Comparison of ENCODE assay signal across 21 mouse cellular contexts in genomic region chr15:40368746-40369145, GRCm38 (mm10).
"Had no signal": no experiment of that assay in that cellular context is flagged by ENCODE, and none has a peak within 500 bp of the region (broad histone marks: within the 10 kb centered on the region; RNA-seq: fewer than 3 reads in every experiment).

No protein-coding gene starts in this region.

- DNase-seq: kidney, adult 2 months; kidney, postnatal 4 days; left cerebral cortex, postnatal 4 days; liver, postnatal 0 days; right cerebral cortex, adult 18-20 months; right cerebral cortex, postnatal 14 days; right cerebral cortex, postnatal 4 days; thymus, adult 2 months; thymus, postnatal 14 days; thymus, postnatal 4 days had no signal

- ATAC-seq: intestine, embryonic 16.5 days; liver, postnatal 0 days; midbrain, embryonic 15.5 days had no signal

- H3K36me3 ChIP-seq: limb, embryonic 12.5 days; limb, embryonic 15.5 days; midbrain, embryonic 12.5 days; midbrain, embryonic 15.5 days; neural tube, embryonic 12.5 days; neural tube, embryonic 15.5 days; stomach, embryonic 15.5 days had no signal

- H3K4me1 ChIP-seq: limb, embryonic 12.5 days; limb, embryonic 15.5 days; midbrain, embryonic 12.5 days; midbrain, embryonic 15.5 days; neural tube, embryonic 12.5 days; neural tube, embryonic 15.5 days; stomach, embryonic 15.5 days had no signal

- H3K27ac ChIP-seq: limb, embryonic 12.5 days; limb, embryonic 15.5 days; liver, embryonic 14.5 days; macrophage; midbrain, embryonic 12.5 days; midbrain, embryonic 15.5 days; neural tube, embryonic 12.5 days; neural tube, embryonic 15.5 days; stomach, embryonic 15.5 days had no signal

- H3K4me2 ChIP-seq: limb, embryonic 12.5 days; limb, embryonic 15.5 days; liver, embryonic 11.5 days; midbrain, embryonic 12.5 days; midbrain, embryonic 15.5 days; neural tube, embryonic 12.5 days; neural tube, embryonic 15.5 days; stomach, embryonic 15.5 days had no signal

- H3K4me3 ChIP-seq: limb, embryonic 12.5 days; limb, embryonic 15.5 days; midbrain, embryonic 12.5 days; midbrain, embryonic 15.5 days; neural tube, embryonic 12.5 days; neural tube, embryonic 15.5 days; stomach, embryonic 15.5 days had no signal

- H3K9me3 ChIP-seq: limb, embryonic 12.5 days; limb, embryonic 15.5 days; midbrain, embryonic 12.5 days; midbrain, embryonic 15.5 days; neural tube, embryonic 12.5 days; neural tube, embryonic 15.5 days; stomach, embryonic 15.5 days had no signal

- H3K9ac ChIP-seq: limb, embryonic 12.5 days; limb, embryonic 15.5 days; liver, embryonic 14.5 days; liver, postnatal 0 days; midbrain, embryonic 12.5 days; midbrain, embryonic 15.5 days; neural tube, embryonic 12.5 days; neural tube, embryonic 15.5 days; stomach, embryonic 15.5 days had no signal

- H3K27me3 ChIP-seq: limb, embryonic 12.5 days; limb, embryonic 15.5 days; midbrain, embryonic 12.5 days; midbrain, embryonic 15.5 days; neural tube, embryonic 12.5 days; neural tube, embryonic 15.5 days; stomach, embryonic 15.5 days had no signal
